Mouse (Mus musculus): Measurements from ENCODE around the gene Hipk3.

Gene Hipk3

GRCm38 (mm10) chr2:104419999-104420398 lies 74.2 kb downstream of the Hipk3 start:
- intact Hi-C loops (cut with DNase I) = loop anchor here (10.0 kb wide), 1 partner anchor 385 kb away; no protein-coding TSS in a partner anchor

- intact Hi-C loops (cut with DNase I) = no loop called here
Measured at GRCm38 (mm10) chr2:104419411-104419810, 74.8 kb downstream of the Hipk3 start.

- intact Hi-C loops (cut with DNase I) = no loop called here
Measured at GRCm38 (mm10) chr2:104413011-104413410, 81.2 kb downstream of the Hipk3 start.

GRCm38 (mm10) chr2:104412496-104412895 lies 81.8 kb downstream of the Hipk3 start:
- intact Hi-C loops (cut with DNase I) = no loop called here

GRCm38 (mm10) chr2:104411806-104412205 lies 82.4 kb downstream of the Hipk3 start:
- intact Hi-C loops (cut with DNase I) = no loop called here

- intact Hi-C loops (cut with DNase I) = no loop called here
Measured at GRCm38 (mm10) chr2:104410963-104411545, 83.2 kb downstream of the Hipk3 start, which contains the start of gene D430041D05Rik. Gene D430041D05Rik (minus strand): TSS chr2:104411013.

- intact Hi-C loops (cut with DNase I) = loop anchor here (5.0 kb wide), 1 partner anchor 88 kb away; no protein-coding TSS in a partner anchor
Measured at GRCm38 (mm10) chr2:104409851-104410821, 84.1 kb downstream of the Hipk3 start.

- intact Hi-C loops (cut with DNase I) = loop anchor here (5.0 kb wide), 1 partner anchor 86 kb away; no protein-coding TSS in a partner anchor
Measured at GRCm38 (mm10) chr2:104408351-104408750, 85.9 kb downstream of the Hipk3 start.

- intact Hi-C loops (cut with DNase I) = loop anchor here (5.0 kb wide), 1 partner anchor 86 kb away; no protein-coding TSS in a partner anchor
Measured at GRCm38 (mm10) chr2:104407913-104408312, 86.3 kb downstream of the Hipk3 start.

- intact Hi-C loops (cut with DNase I) = no loop called here
Measured at GRCm38 (mm10) chr2:104404036-104404435, 90.2 kb downstream of the Hipk3 start.

GRCm38 (mm10) chr2:104398651-104399290 lies 95.5 kb downstream of the Hipk3 start:
- intact Hi-C loops (cut with DNase I) = no loop called here

- intact Hi-C loops (cut with DNase I) = no loop called here
Measured at GRCm38 (mm10) chr2:104395961-104396360, 98.3 kb downstream of the Hipk3 start.

GRCm38 (mm10) chr2:104394769-104395168 lies 99.5 kb downstream of the Hipk3 start:
- intact Hi-C loops (cut with DNase I) = no loop called here

- intact Hi-C loops (cut with DNase I) = no loop called here
Measured at GRCm38 (mm10) chr2:104392700-104393312, 101.4 kb downstream of the Hipk3 start.

GRCm38 (mm10) chr2:104389231-104389630 lies 105.0 kb downstream of the Hipk3 start:
- intact Hi-C loops (cut with DNase I) = no loop called here

GRCm38 (mm10) chr2:104385941-104386340 lies 108.3 kb downstream of the Hipk3 start:
- intact Hi-C loops (cut with DNase I) = no loop called here

- intact Hi-C loops (cut with DNase I) = no loop called here
Measured at GRCm38 (mm10) chr2:104383589-104383988, 110.7 kb downstream of the Hipk3 start.

GRCm38 (mm10) chr2:104382813-104383212 lies 111.4 kb downstream of the Hipk3 start:
- intact Hi-C loops (cut with DNase I) = no loop called here

- intact Hi-C loops (cut with DNase I) = no loop called here
Measured at GRCm38 (mm10) chr2:104379304-104379703, 114.9 kb downstream of the Hipk3 start.

- intact Hi-C loops (cut with DNase I) = no loop called here
Measured at GRCm38 (mm10) chr2:104378791-104379190, 115.5 kb downstream of the Hipk3 start.

GRCm38 (mm10) chr2:104377990-104378389 lies 116.3 kb downstream of the Hipk3 start:
- intact Hi-C loops (cut with DNase I) = no loop called here
